Mouse (Mus musculus) stomach, embryonic 16.5 days (tissue): ENCODE results near the gene Col12a1. TPM values are rescaled to one million over a fixed set of nuclear protein-coding genes. Genes with fewer than 3 reads are reported as not detected.

Experiments
- ATAC-seq: fragments of 200-750 bp; cut with Nextera tagmentation; 2 replicates; pipeline ENCODE4 v1.8.0; 2017; ENCODE audit warnings: moderate number of reproducible peaks, moderate TSS enrichment; ENCODE audit not compliant: insufficient read depth, low FRiP score
- H3K27ac ChIP-seq: fragments of 300-500 bp; sonication (generic); 2 replicates; pipeline ENCODE4 v1.5.1; 2014; ENCODE audit warnings: low read length
- H3K27me3 ChIP-seq: fragments of 300-500 bp; sonication (generic); 2 replicates; pipeline ENCODE4 v1.6.1; 2014; ENCODE audit warnings: low read length, control low read depth, mixed read lengths; ENCODE audit not compliant: control insufficient read depth, insufficient read depth
- H3K36me3 ChIP-seq: fragments of 300-500 bp; sonication (generic); 2 replicates; pipeline ENCODE4 v1.6.1; 2014; ENCODE audit warnings: low read length; ENCODE audit not compliant: control insufficient read depth, insufficient read depth
- H3K4me1 ChIP-seq: fragments of 300-500 bp; sonication (generic); 2 replicates; pipeline ENCODE4 v1.6.1; 2014; ENCODE audit warnings: low read length, control low read depth, mixed read lengths; ENCODE audit not compliant: control insufficient read depth, insufficient read depth
- H3K4me2 ChIP-seq: fragments of 300-500 bp; sonication (generic); 2 replicates; pipeline ENCODE4 v1.6.1; 2014; ENCODE audit warnings: low read depth, low read length, mixed read lengths
- H3K4me3 ChIP-seq: fragments of 300-500 bp; sonication (generic); replicated peaks from 2 replicates; pipeline ENCODE4 v1.5.1; 2014; ENCODE audit warnings: mild to moderate bottlenecking, low read length
- H3K9ac ChIP-seq: fragments of 300-500 bp; sonication (generic); 2 replicates; pipeline ENCODE4 v1.6.1; 2014; ENCODE audit warnings: low read length
- H3K9me3 ChIP-seq: fragments of 300-500 bp; sonication (generic); replicated peaks from 2 replicates; pipeline ENCODE4 v1.6.1; 2016; ENCODE audit warnings: low read length, control low read depth; ENCODE audit not compliant: control insufficient read depth
- WGBS: fragments of 180-500 bp; shearing (Covaris S2); extraction: QIAGEN DNeasy Blood & Tissue Kit; methylation state at CpG from one replicate; pipeline ENCODE4 v1.1.7; 2014; 5-methylcytosine and 5-hydroxymethylcytosine counted together
- polyA plus RNA-seq: library from polyadenylated mRNA; unstranded; fragments of >200 nt; fragmentation: Nextera tagmentation; extraction: Ambion mirVana; gene quantifications from 2 replicates; pipeline ENCODE4 v1.2.1, GENCODE M21; 2015

Col12a1 gene
- polyA plus RNA-seq, 1 experiment from 2014 or later: 42.8 TPM

GRCm38 (mm10) chr9:79653327-79654150, 65.1 kb downstream of the Col12a1 start:
- H3K27ac ChIP-seq: no peak overlapping the region
- H3K4me2 ChIP-seq: no peak overlapping the region
- H3K4me1 ChIP-seq: no peaks in the 10 kb centered on the region
- H3K27me3 ChIP-seq: no peaks in the 10 kb centered on the region
- H3K36me3 ChIP-seq: no peaks in the 10 kb centered on the region
- no peak overlapping the region for H3K4me3 ChIP-seq
- 80% methylated on average over 16 of the region's 16 CpGs for WGBS
- no peak for ATAC-seq
- no peaks in the 10 kb centered on the region for H3K9me3 ChIP-seq
- no peak overlapping the region for H3K9ac ChIP-seq

DNA sequence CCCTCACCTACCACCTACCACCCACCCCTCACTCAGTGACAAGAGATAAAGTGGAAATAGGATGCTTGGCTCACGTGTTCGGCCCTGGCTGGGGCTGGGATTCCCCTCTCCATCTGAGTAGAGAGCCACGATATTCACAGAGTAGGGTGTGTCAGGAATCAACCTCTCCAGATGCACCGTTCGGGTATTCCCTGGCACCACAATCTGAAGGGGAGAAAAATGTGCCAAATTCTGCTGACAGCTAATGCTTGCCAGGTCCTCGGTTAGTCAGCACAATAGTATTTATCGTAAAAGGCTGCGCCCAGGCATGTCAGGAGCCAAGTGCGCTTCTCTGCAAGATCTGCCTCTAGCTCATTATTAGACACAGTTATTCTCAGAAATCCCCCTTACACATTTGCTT, 70.0 kb downstream of the Col12a1 start:
- WGBS: 76% methylated on average over 9 of the region's 9 CpGs
- Histone ChIP-seq H3K4me1 (peaks cover 5% of the 10 kb centered on the region; the same call in 1 of the 2 replicates), H3K27me3 (no peaks in the 10 kb centered on the region), H3K9me3 (no peaks in the 10 kb centered on the region), H3K36me3 (no peaks in the 10 kb centered on the region), H3K4me2 (no peak overlapping the region), H3K4me3 (no peak overlapping the region), H3K9ac (no peak overlapping the region), H3K27ac (no peak overlapping the region)
- no peak for ATAC-seq

GRCm38 (mm10) chr9:79645757-79646156, 72.9 kb downstream of the Col12a1 start:
- no peaks in the 10 kb centered on the region for H3K36me3 ChIP-seq
- no peak overlapping the region for H3K4me3 ChIP-seq
- H3K4me1 ChIP-seq: peaks cover 5% of the 10 kb centered on the region; the same call in 1 of the 2 replicates
- no peak overlapping the region for H3K4me2 ChIP-seq
- WGBS: 58% methylated on average over 3 of the region's 3 CpGs
- H3K9ac ChIP-seq: no peak overlapping the region
- no peaks in the 10 kb centered on the region for H3K27me3 ChIP-seq
- no peak overlapping the region for H3K27ac ChIP-seq
- H3K9me3 ChIP-seq: no peaks in the 10 kb centered on the region
- ATAC-seq: no peak

DNA sequence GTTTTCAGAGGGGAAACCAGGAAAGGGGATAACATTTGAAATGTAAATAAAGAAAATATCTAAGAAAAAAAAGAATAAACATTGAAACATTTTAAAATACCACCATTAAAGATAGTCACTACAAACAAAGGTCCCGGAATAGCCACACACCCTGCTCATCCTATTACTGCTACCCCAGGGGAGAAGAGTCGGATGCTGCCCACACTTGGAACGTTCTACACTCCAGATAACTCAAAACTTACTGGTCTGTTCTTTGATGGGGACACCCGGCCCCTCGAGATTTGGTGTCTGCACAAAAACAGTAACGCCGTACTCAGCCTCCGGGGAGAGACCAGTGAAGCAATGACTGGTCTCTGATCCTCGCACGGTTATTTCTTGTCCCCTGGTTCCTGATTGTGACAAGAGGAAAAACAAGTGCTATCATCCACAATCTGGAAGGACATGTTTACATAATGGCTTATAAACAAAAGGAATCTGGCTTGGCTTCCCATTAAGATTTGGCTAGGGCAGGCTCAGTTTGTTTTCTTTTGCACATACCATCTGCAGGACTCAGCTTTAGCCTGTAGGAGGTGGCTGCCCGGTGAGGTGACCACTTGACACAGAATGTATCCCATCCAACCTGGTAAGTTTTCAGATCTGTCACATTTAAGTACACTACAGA, 79.1 kb downstream of the Col12a1 start:
- WGBS: 45% methylated on average over 11 of the region's 11 CpGs
- no peaks in the 10 kb centered on the region for H3K27me3 ChIP-seq
- no peak overlapping the region for H3K4me2 ChIP-seq
- H3K4me1 ChIP-seq: no peaks in the 10 kb centered on the region
- no peak overlapping the region for H3K27ac ChIP-seq
- H3K36me3 ChIP-seq: no peaks in the 10 kb centered on the region
- H3K9ac ChIP-seq: no peak overlapping the region
- H3K9me3 ChIP-seq: no peaks in the 10 kb centered on the region
- no peak overlapping the region for H3K4me3 ChIP-seq
- ATAC-seq: no peak

GRCm38 (mm10) chr9:79637879-79638278, 80.8 kb downstream of the Col12a1 start:
- Histone ChIP-seq H3K9me3 (no peaks in the 10 kb centered on the region), H3K36me3 (no peaks in the 10 kb centered on the region), H3K4me2 (no peak overlapping the region), H3K27ac (no peak overlapping the region), H3K9ac (no peak overlapping the region), H3K4me3 (no peak overlapping the region), H3K27me3 (no peaks in the 10 kb centered on the region), H3K4me1 (no peaks in the 10 kb centered on the region)
- ATAC-seq: no peak
- 22% methylated on average over 4 of the region's 4 CpGs for WGBS

DNA sequence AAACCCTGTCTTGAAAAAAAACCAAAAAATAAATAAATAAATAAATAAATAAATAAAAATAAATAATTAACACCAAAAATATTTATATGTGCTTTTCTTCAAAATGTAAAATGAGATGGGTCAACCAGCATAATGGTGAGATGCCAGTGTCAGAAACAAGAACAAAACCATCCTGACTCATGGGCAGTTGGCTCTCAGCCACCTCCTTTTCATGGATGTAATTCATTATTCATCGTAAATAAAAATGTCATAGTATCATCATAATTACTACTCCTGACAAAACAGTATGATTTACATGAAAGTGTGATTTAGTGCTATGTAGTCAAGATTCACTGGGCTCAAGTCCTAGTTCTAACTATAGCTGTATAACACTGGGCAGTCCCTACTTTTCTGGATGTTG, 84.6 kb downstream of the Col12a1 start:
- Histone ChIP-seq H3K4me3 (no peak overlapping the region), H3K27me3 (no peaks in the 10 kb centered on the region), H3K27ac (no peak overlapping the region), H3K4me2 (no peak overlapping the region), H3K9ac (no peak overlapping the region), H3K4me1 (no peaks in the 10 kb centered on the region), H3K36me3 (no peaks in the 10 kb centered on the region), H3K9me3 (no peaks in the 10 kb centered on the region)
- WGBS: 84% methylated on average over 1 of the region's 1 CpGs
- ATAC-seq: no peak

DNA sequence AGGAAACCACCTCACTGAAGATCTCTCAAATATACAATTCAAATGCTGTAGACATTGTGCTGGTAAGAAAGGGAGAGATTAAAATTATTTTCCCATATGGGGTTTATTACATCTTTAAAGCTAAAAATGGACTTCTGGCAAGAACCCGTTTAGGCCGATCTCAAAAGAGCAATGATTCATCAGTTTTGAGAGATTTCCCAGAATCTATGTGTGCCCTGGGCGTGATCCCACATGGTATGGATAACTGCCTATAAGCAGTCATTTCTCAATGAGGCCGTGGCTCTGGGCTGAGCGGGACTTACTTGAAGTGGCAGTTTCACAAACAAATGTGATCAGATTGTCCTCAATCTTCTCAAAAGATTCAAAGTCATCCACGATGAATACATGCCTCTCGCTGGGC, 87.4 kb downstream of the Col12a1 start:
- 73% methylated on average over 7 of the region's 7 CpGs for WGBS
- H3K4me3 ChIP-seq: no peak overlapping the region

DNA sequence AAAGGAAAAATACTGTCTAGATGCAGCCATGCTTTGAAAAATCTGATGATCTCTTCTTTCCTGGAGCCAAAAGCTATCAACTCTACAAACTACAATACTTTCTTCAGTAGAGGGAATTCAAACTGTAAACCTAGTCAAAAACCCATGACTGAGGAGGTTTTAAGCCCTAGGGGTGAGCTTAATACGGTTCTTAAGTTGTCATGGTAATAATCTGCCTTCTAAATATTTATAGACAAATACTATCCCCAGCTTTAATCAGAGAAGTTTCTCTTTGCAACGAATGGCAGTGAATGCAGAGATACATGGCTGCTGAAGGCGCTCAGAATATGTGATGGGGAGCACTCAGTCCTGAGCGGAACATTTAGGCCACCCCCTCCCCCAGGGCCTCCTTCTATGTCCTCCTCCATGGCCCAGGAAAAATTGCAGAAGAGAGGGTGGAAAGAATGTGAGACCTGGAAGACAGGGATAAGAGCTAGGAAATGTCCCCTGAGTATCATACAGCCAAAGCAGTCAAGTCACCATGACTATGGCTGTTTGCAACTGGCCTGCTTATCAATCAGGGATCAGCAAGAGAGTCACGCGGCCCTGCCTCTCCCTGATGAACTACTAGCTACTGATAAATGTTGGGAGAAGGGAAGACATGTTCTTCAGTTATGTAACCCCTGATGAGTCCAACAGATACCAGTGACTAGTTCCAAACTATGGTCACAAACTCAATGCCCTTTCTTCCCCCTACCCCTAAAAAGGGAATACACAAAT, 99.6 kb downstream of the Col12a1 start:
- 45% methylated on average over 6 of the region's 6 CpGs for WGBS
- H3K9me3 ChIP-seq: no peaks in the 10 kb centered on the region
- H3K9ac ChIP-seq: no peak overlapping the region
- no peak overlapping the region for H3K27ac ChIP-seq
- H3K4me3 ChIP-seq: no peak overlapping the region
- no peaks in the 10 kb centered on the region for H3K27me3 ChIP-seq
- no peaks in the 10 kb centered on the region for H3K36me3 ChIP-seq
- H3K4me2 ChIP-seq: no peak overlapping the region
- ATAC-seq: peak; percentile 53; the same call in 1 of the 2 replicates
- H3K4me1 ChIP-seq: no peaks in the 10 kb centered on the region; the same call in 1 of the 2 replicates

More for the DNA sequence above, 87.4 kb downstream of the Col12a1 start:
- Histone ChIP-seq H3K9me3 (no peaks in the 10 kb centered on the region), H3K9ac (no peak overlapping the region), H3K36me3 (no peaks in the 10 kb centered on the region), H3K4me2 (no peak overlapping the region), H3K4me1 (no peaks in the 10 kb centered on the region), H3K27me3 (no peaks in the 10 kb centered on the region), H3K27ac (no peak overlapping the region)
- ATAC-seq: no peak

GRCm38 (mm10) chr9:79617336-79617735, 101.3 kb downstream of the Col12a1 start:
- 27% methylated on average over 3 of the region's 3 CpGs for WGBS
- no peaks in the 10 kb centered on the region; the same call in 1 of the 2 replicates for H3K4me1 ChIP-seq
- no peaks in the 10 kb centered on the region for H3K27me3 ChIP-seq
- H3K4me2 ChIP-seq: no peak overlapping the region
- ATAC-seq: peak; percentile 89
- H3K36me3 ChIP-seq: 0 out of 2 replicates have a peak, but pooled peaks cover under 1% of the 10 kb centered on the region
- H3K4me3 ChIP-seq: no peak overlapping the region
- no peak overlapping the region for H3K9ac ChIP-seq
- no peaks in the 10 kb centered on the region for H3K9me3 ChIP-seq
- peak overlapping the region; percentile 25 for H3K27ac ChIP-seq
